Mouse (Mus musculus): Measurements from ENCODE around the gene Prkab1.

Gene Prkab1

GRCm38 (mm10) chr5:116024327-116024739 lies at the start of gene Prkab1:
TSS of gene Prkab1 (minus strand) at chr5:116024508.
- peak; percentile 97 for DNase-seq (ENCODE audit: low spot score)

GRCm38 (mm10) chr5:116069618-116070017 lies 45.3 kb upstream of the Prkab1 start:
- DNase-seq (ENCODE audit: low spot score) = peak; percentile 21

- DNase-seq (ENCODE audit: low spot score) = no peak
Measured at GRCm38 (mm10) chr5:116052826-116053225, 28.5 kb upstream of the Prkab1 start.

- DNase-seq (ENCODE audit: low spot score) = no peak
Measured at GRCm38 (mm10) chr5:116052171-116052570, 27.9 kb upstream of the Prkab1 start.

- DNase-seq (ENCODE audit: low spot score) = no peak
Measured at GRCm38 (mm10) chr5:116049821-116050220, 25.5 kb upstream of the Prkab1 start.

GRCm38 (mm10) chr5:116048321-116048720 lies 24.0 kb upstream of the Prkab1 start:
- no peak for DNase-seq (ENCODE audit: low spot score)

GRCm38 (mm10) chr5:116046246-116046645 lies 21.9 kb upstream of the Prkab1 start:
- DNase-seq (ENCODE audit: low spot score) = no peak

- DNase-seq (ENCODE audit: low spot score) = no peak
Measured at GRCm38 (mm10) chr5:116045581-116045980, 21.3 kb upstream of the Prkab1 start.

GRCm38 (mm10) chr5:116042241-116042640 lies 17.9 kb upstream of the Prkab1 start:
- DNase-seq (ENCODE audit: low spot score) = no peak

GRCm38 (mm10) chr5:116039706-116040105 lies 15.4 kb upstream of the Prkab1 start:
- no peak for DNase-seq (ENCODE audit: low spot score)

- no peak for DNase-seq (ENCODE audit: low spot score)
Measured at GRCm38 (mm10) chr5:116037731-116038130, 13.4 kb upstream of the Prkab1 start.

- no peak for DNase-seq (ENCODE audit: low spot score)
Measured at GRCm38 (mm10) chr5:116036465-116036864, 12.2 kb upstream of the Prkab1 start.

- peak; percentile 64 for DNase-seq (ENCODE audit: low spot score)
Measured at GRCm38 (mm10) chr5:116031190-116031577, 6.9 kb upstream of the Prkab1 start.

GRCm38 (mm10) chr5:116030566-116031189 lies 6.4 kb upstream of the Prkab1 start:
- no peak for DNase-seq (ENCODE audit: low spot score)

- DNase-seq (ENCODE audit: low spot score) = no peak
Measured at GRCm38 (mm10) chr5:116029071-116029470, 4.8 kb upstream of the Prkab1 start.

GRCm38 (mm10) chr5:116026561-116026960 lies 2.3 kb upstream of the Prkab1 start:
- no peak for DNase-seq (ENCODE audit: low spot score)

- no peak for DNase-seq (ENCODE audit: low spot score)
Measured at GRCm38 (mm10) chr5:116026107-116026506, 1.8 kb upstream of the Prkab1 start.

GRCm38 (mm10) chr5:116023821-116024284 lies 455 bp downstream of the Prkab1 start:
- no peak for DNase-seq (ENCODE audit: low spot score)

- no peak for DNase-seq (ENCODE audit: low spot score)
Measured at GRCm38 (mm10) chr5:116023251-116023661, 1.1 kb downstream of the Prkab1 start.

GRCm38 (mm10) chr5:116022658-116023200 lies 1.6 kb downstream of the Prkab1 start:
- no peak for DNase-seq (ENCODE audit: low spot score)

- no peak for DNase-seq (ENCODE audit: low spot score)
Measured at GRCm38 (mm10) chr5:116022131-116022530, 2.2 kb downstream of the Prkab1 start.

- no peak for DNase-seq (ENCODE audit: low spot score)
Measured at GRCm38 (mm10) chr5:116021552-116021951, 2.8 kb downstream of the Prkab1 start.

GRCm38 (mm10) chr5:116019371-116019770 lies 4.9 kb downstream of the Prkab1 start:
- DNase-seq (ENCODE audit: low spot score) = no peak

- DNase-seq (ENCODE audit: low spot score) = no peak
Measured at GRCm38 (mm10) chr5:116018784-116019183, 5.5 kb downstream of the Prkab1 start.
